Mouse (Mus musculus): ENCODE data around the gene Lrrc74a. TPM values are rescaled to one million over a fixed set of nuclear protein-coding genes. Genes with fewer than 3 reads are reported as not detected.

Lrrc74a gene
- polyA plus RNA-seq, 1 experiment from 2014 or later = not detected

DNA sequence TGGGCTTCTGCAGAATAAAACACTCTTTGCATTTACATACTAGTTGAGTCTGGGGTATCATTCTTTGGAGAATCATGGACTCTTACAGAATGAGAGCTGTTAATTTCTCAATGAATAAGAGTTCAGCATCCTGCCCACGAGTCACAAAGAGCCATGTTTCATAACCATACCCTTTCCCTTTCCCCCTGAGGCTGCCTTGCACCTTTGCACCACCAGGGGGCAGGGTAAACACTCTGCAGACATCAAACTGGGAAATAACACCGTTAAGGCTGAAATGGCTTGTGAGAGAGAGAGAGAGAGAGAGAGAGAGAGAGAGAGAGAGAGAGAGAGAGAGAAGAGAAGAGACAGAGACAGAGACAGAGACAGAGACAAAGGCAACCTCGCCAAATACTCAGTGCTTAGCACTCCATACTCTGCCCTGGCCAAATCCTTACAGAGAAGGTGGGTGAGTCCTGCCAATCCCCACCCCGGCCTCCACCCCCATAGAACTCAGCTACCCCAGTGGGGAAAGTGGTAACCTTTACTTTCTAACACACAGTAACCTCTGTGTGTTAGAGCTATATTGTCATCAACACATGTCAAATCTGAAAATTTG is 34.9 kb downstream of the Lrrc74a start:
- H3K27ac ChIP-seq (replicated peaks) = no peak overlapping the region
- H3K4me1 ChIP-seq (replicated peaks; ENCODE audit: control insufficient read depth, insufficient read depth) = no peaks in the 10 kb centered on the region
- no peak overlapping the region for H3K4me2 ChIP-seq (replicated peaks; ENCODE audit: low read depth)
- WGBS = 38% methylated on average over 4 of the region's 4 CpGs
- peak; percentile 73 for DNase-seq (ENCODE audit: low spot score)
- no peaks in the 10 kb centered on the region for H3K27me3 ChIP-seq (ENCODE audit: control insufficient read depth, insufficient read depth, low read length)
- no peaks in the 10 kb centered on the region for H3K9me3 ChIP-seq (ENCODE audit: control insufficient read depth, low read length)
- no peak for TF ChIP-seq EP300 (optimal IDR thresholded peaks at IDR 0.05)
- peak; percentile 95 for TF ChIP-seq CTCF (IDR thresholded peaks at IDR 0.05; ENCODE audit: low read depth)
- H3K9ac ChIP-seq (ENCODE audit: low read length) = no peak overlapping the region
- H3K4me3 ChIP-seq (ENCODE audit: low read depth, low read length) = no peak overlapping the region
- ATAC-seq (ENCODE audit: low FRiP score, low TSS enrichment) = no peak
- H3K36me3 ChIP-seq (ENCODE audit: control insufficient read depth, insufficient read depth, low read length) = no peaks in the 10 kb centered on the region

DNA sequence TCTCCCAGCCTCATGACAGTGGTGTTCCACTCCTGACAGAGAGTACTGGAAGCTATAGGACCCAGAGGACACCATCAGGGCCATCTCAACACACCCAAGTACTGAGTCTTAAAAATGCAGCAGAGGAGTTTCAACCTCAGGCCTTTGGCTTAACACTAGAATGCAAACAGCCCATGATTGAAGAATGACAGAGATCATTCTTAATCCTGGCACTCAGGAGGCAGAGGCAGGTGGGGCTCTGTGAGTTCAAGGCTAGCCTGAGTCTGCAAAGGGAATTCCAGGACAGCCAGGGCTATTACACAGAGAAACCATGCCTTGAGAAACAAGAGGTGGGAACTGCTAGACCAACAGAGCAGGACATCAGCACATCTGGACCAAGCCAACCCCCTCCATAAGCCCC is 35.6 kb downstream of the Lrrc74a start:
- ATAC-seq (ENCODE audit: low FRiP score, low TSS enrichment) (no peak), DNase-seq (ENCODE audit: low spot score) (no peak)
- H3K9ac ChIP-seq (ENCODE audit: low read length) = no peak overlapping the region
- H3K27ac ChIP-seq (replicated peaks) = 0 out of 2 replicates have a peak overlapping the region, but pooled peaks have one; percentile 20
- TF ChIP-seq EP300 (optimal IDR thresholded peaks at IDR 0.05) (no peak), CTCF (IDR thresholded peaks at IDR 0.05; ENCODE audit: low read depth) (no peak)
- H3K4me1 ChIP-seq (replicated peaks; ENCODE audit: control insufficient read depth, insufficient read depth) = no peaks in the 10 kb centered on the region
- no peaks in the 10 kb centered on the region for H3K9me3 ChIP-seq (ENCODE audit: control insufficient read depth, low read length)
- no peaks in the 10 kb centered on the region for H3K36me3 ChIP-seq (ENCODE audit: control insufficient read depth, insufficient read depth, low read length)
- no peaks in the 10 kb centered on the region for H3K27me3 ChIP-seq (ENCODE audit: control insufficient read depth, insufficient read depth, low read length)
- no peak overlapping the region for H3K4me2 ChIP-seq (replicated peaks; ENCODE audit: low read depth)
- no peak overlapping the region for H3K4me3 ChIP-seq (ENCODE audit: low read depth, low read length)

- WGBS = 15% methylated on average over 4 of the region's 4 CpGs
- TF ChIP-seq CTCF (IDR thresholded peaks at IDR 0.05; ENCODE audit: low read depth) (no peak), EP300 (optimal IDR thresholded peaks at IDR 0.05) (no peak)
- ATAC-seq (ENCODE audit: low FRiP score, low TSS enrichment) = no peak; the same call in 1 of the 2 replicates
These were observed 36.1 kb downstream of the Lrrc74a start for GRCm38 (mm10) chr12:86770261-86770670.

DNA sequence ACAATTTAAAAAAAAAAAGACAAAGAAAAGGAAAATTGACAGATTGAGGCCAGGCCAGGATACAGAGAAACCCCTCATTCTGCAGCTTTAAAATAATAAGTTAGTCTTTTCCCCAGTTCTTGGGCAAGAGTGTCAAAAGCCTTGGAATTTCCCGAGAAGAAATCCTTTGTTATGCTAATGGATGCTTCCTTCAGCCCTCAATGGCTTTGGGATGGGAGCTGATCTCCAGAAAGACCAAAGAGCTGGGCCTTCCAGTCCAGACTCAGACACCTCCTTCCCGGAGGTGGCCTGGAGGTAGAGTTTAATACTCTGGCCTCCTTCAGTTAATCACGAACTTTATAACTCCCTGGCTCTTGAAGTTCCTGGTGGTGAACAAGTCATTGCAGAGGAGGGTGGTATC is 36.8 kb downstream of the Lrrc74a start:
- ATAC-seq (ENCODE audit: low FRiP score, low TSS enrichment) = no peak
- TF ChIP-seq EP300 (optimal IDR thresholded peaks at IDR 0.05) = no peak
- TF ChIP-seq CTCF (IDR thresholded peaks at IDR 0.05; ENCODE audit: low read depth) = no peak
- no peak overlapping the region for H3K27ac ChIP-seq (replicated peaks)
- H3K9ac ChIP-seq (ENCODE audit: low read length) = no peak overlapping the region
- WGBS = 41% methylated on average over 3 of the region's 3 CpGs
- DNase-seq (ENCODE audit: low spot score) = no peak
- no peaks in the 10 kb centered on the region for H3K9me3 ChIP-seq (ENCODE audit: control insufficient read depth, low read length)
- no peak overlapping the region for H3K4me2 ChIP-seq (replicated peaks; ENCODE audit: low read depth)
- no peak overlapping the region for H3K4me3 ChIP-seq (ENCODE audit: low read depth, low read length)
- no peaks in the 10 kb centered on the region for H3K36me3 ChIP-seq (ENCODE audit: control insufficient read depth, insufficient read depth, low read length)
- H3K4me1 ChIP-seq (replicated peaks; ENCODE audit: control insufficient read depth, insufficient read depth) = no peaks in the 10 kb centered on the region; the same call in 1 of the 2 replicates
- no peaks in the 10 kb centered on the region for H3K27me3 ChIP-seq (ENCODE audit: control insufficient read depth, insufficient read depth, low read length)

More at GRCm38 (mm10) chr12:86770261-86770670, 36.1 kb downstream of the Lrrc74a start:
- H3K27ac ChIP-seq (replicated peaks) = 0 out of 2 replicates have a peak overlapping the region, but pooled peaks have one; percentile 20
- H3K4me1 ChIP-seq (replicated peaks; ENCODE audit: control insufficient read depth, insufficient read depth) = no peaks in the 10 kb centered on the region
- H3K4me3 ChIP-seq (ENCODE audit: low read depth, low read length) = no peak overlapping the region
- DNase-seq (ENCODE audit: low spot score) = peak; percentile 24
- no peak overlapping the region for H3K9ac ChIP-seq (ENCODE audit: low read length)
- H3K27me3 ChIP-seq (ENCODE audit: control insufficient read depth, insufficient read depth, low read length) = no peaks in the 10 kb centered on the region
- H3K4me2 ChIP-seq (replicated peaks; ENCODE audit: low read depth) = no peak overlapping the region
- no peaks in the 10 kb centered on the region for H3K36me3 ChIP-seq (ENCODE audit: control insufficient read depth, insufficient read depth, low read length)
- no peaks in the 10 kb centered on the region for H3K9me3 ChIP-seq (ENCODE audit: control insufficient read depth, low read length)

DNA sequence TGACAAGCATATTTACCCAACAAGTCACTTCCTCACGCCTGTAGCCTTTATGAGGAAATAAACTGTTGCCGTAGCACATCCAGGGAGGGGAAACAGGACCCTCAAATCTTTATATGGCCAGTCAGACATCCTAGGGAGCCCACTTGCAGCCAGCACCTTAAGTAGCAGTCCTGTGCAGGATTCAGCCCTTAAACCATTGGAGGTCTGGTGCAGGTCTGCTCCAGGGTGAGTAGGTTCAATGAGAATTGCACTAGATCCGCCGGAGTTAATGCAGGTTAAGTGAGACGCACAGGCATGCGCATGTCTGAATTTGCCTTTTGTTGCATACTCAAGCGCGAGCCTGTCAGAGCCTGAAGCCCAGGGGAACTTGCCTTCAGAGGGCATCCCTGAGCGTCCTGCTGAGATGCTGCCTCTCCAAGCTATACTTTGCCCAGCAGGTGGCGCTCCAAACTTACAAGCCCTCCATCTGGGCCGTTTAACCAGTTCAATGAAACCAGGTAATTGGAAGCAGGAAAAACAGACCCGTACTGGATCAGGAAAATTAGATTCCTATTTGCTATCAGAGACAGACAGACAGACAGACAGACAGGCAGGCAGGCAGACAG is 37.8 kb downstream of the Lrrc74a start:
- H3K36me3 ChIP-seq (ENCODE audit: control insufficient read depth, insufficient read depth, low read length) = no peaks in the 10 kb centered on the region
- TF ChIP-seq EP300 (optimal IDR thresholded peaks at IDR 0.05) (no peak), CTCF (IDR thresholded peaks at IDR 0.05; ENCODE audit: low read depth) (peak; percentile 99)
- H3K9me3 ChIP-seq (ENCODE audit: control insufficient read depth, low read length) = no peaks in the 10 kb centered on the region
- H3K27me3 ChIP-seq (ENCODE audit: control insufficient read depth, insufficient read depth, low read length) = no peaks in the 10 kb centered on the region
- no peak overlapping the region for H3K4me3 ChIP-seq (ENCODE audit: low read depth, low read length)
- no peak overlapping the region for H3K27ac ChIP-seq (replicated peaks)
- peaks cover 4% of the 10 kb centered on the region; the same call in 1 of the 2 replicates for H3K4me1 ChIP-seq (replicated peaks; ENCODE audit: control insufficient read depth, insufficient read depth)
- peak; percentile 85 for ATAC-seq (ENCODE audit: low FRiP score, low TSS enrichment)
- no peak overlapping the region for H3K9ac ChIP-seq (ENCODE audit: low read length)
- DNase-seq (ENCODE audit: low spot score) = peak; percentile 94
- H3K4me2 ChIP-seq (replicated peaks; ENCODE audit: low read depth) = no peak overlapping the region
- 10% methylated on average over 12 of the region's 12 CpGs for WGBS

DNA sequence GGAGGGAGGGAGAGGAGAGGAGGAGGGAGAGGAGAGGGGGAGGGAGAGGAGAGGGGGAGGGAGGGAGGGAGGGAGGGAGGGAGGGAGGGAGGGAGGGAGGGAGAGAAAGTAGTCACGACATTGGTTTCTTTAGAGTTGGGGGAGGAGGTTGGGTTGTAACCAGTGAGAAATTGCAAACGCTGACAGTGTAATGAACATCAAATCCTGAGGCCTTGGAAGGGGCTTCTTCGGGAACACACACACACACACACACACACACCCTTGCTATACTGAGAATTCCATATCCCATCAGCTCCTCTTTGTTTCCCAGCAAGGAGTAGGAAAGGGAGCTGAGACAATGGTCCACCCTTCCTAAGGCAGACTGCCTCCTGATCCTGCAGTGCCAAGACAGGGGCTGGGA is 38.4 kb downstream of the Lrrc74a start:
- no peak for DNase-seq (ENCODE audit: low spot score)
- H3K27me3 ChIP-seq (ENCODE audit: control insufficient read depth, insufficient read depth, low read length) = no peaks in the 10 kb centered on the region
- no peak overlapping the region for H3K9ac ChIP-seq (ENCODE audit: low read length)
- ATAC-seq (ENCODE audit: low FRiP score, low TSS enrichment) = no peak
- TF ChIP-seq EP300 (optimal IDR thresholded peaks at IDR 0.05) (no peak), CTCF (IDR thresholded peaks at IDR 0.05; ENCODE audit: low read depth) (no peak)
- 44% methylated on average over 3 of the region's 3 CpGs for WGBS
- H3K36me3 ChIP-seq (ENCODE audit: control insufficient read depth, insufficient read depth, low read length) = no peaks in the 10 kb centered on the region
- no peak overlapping the region for H3K4me2 ChIP-seq (replicated peaks; ENCODE audit: low read depth)
- peaks cover 4% of the 10 kb centered on the region; the same call in 1 of the 2 replicates for H3K4me1 ChIP-seq (replicated peaks; ENCODE audit: control insufficient read depth, insufficient read depth)
- H3K9me3 ChIP-seq (ENCODE audit: control insufficient read depth, low read length) = no peaks in the 10 kb centered on the region
- no peak overlapping the region for H3K4me3 ChIP-seq (ENCODE audit: low read depth, low read length)
- H3K27ac ChIP-seq (replicated peaks) = no peak overlapping the region

Data from stomach, postnatal 0 days (tissue).